Mouse (Mus musculus) stomach, postnatal 0 days (tissue): ENCODE data around the gene Flrt1.

Source experiments
- CTCF ChIP-seq: IDR thresholded peaks from 2 replicates; pipeline ENCODE4 v1.5.1; 2016; ENCODE audit warnings: antibody characterized with exemption, low read depth, mild to moderate bottlenecking, moderate library complexity
- EP300 ChIP-seq: optimal IDR thresholded peaks from 2 replicates; pipeline ENCODE3; 2016; ENCODE audit warnings: antibody characterized with exemption

GRCm38 (mm10) chr19:7134631-7135091, 29.1 kb upstream of the Flrt1 start:
- TF ChIP-seq CTCF (no peak), EP300 (no peak)
